Mouse (Mus musculus) stomach, embryonic 16.5 days (tissue): ENCODE measurements around the gene Slc25a45. TPM values are rescaled to one million over a fixed set of nuclear protein-coding genes. Genes with fewer than 3 reads are reported as not detected.
A peak's percentile ranks its signal among the peaks of the same experiment; 100 is the strongest.

Experiments used
- ATAC-seq: fragments of 200-750 bp; cut with Nextera tagmentation; 2 replicates; pipeline ENCODE4 v1.8.0; 2017; ENCODE audit warnings: moderate number of reproducible peaks, moderate TSS enrichment; ENCODE audit not compliant: insufficient read depth, low FRiP score
- H3K27ac ChIP-seq: fragments of 300-500 bp; sonication (generic); 2 replicates; pipeline ENCODE4 v1.5.1; 2014; ENCODE audit warnings: low read length
- H3K27me3 ChIP-seq: fragments of 300-500 bp; sonication (generic); 2 replicates; pipeline ENCODE4 v1.6.1; 2014; ENCODE audit warnings: low read length, control low read depth, mixed read lengths; ENCODE audit not compliant: control insufficient read depth, insufficient read depth
- H3K36me3 ChIP-seq: fragments of 300-500 bp; sonication (generic); 2 replicates; pipeline ENCODE4 v1.6.1; 2014; ENCODE audit warnings: low read length; ENCODE audit not compliant: control insufficient read depth, insufficient read depth
- H3K4me1 ChIP-seq: fragments of 300-500 bp; sonication (generic); 2 replicates; pipeline ENCODE4 v1.6.1; 2014; ENCODE audit warnings: low read length, control low read depth, mixed read lengths; ENCODE audit not compliant: control insufficient read depth, insufficient read depth
- H3K4me2 ChIP-seq: fragments of 300-500 bp; sonication (generic); 2 replicates; pipeline ENCODE4 v1.6.1; 2014; ENCODE audit warnings: low read depth, low read length, mixed read lengths
- H3K4me3 ChIP-seq: fragments of 300-500 bp; sonication (generic); replicated peaks from 2 replicates; pipeline ENCODE4 v1.5.1; 2014; ENCODE audit warnings: mild to moderate bottlenecking, low read length
- H3K9ac ChIP-seq: fragments of 300-500 bp; sonication (generic); 2 replicates; pipeline ENCODE4 v1.6.1; 2014; ENCODE audit warnings: low read length
- H3K9me3 ChIP-seq: fragments of 300-500 bp; sonication (generic); replicated peaks from 2 replicates; pipeline ENCODE4 v1.6.1; 2016; ENCODE audit warnings: low read length, control low read depth; ENCODE audit not compliant: control insufficient read depth
- WGBS: fragments of 180-500 bp; shearing (Covaris S2); extraction: QIAGEN DNeasy Blood & Tissue Kit; methylation state at CpG from one replicate; pipeline ENCODE4 v1.1.7; 2014; 5-methylcytosine and 5-hydroxymethylcytosine counted together
- polyA plus RNA-seq: library from polyadenylated mRNA; unstranded; fragments of >200 nt; fragmentation: Nextera tagmentation; extraction: Ambion mirVana; gene quantifications from 2 replicates; pipeline ENCODE4 v1.2.1, GENCODE M21; 2015

Slc25a45 gene
- polyA plus RNA-seq, 1 experiment from 2014 or later, result 5.1 TPM

- ATAC-seq, result no peak
- H3K4me1 ChIP-seq, result peaks cover 25% of the 10 kb centered on the region
- WGBS, result 66% methylated on average over 6 of the region's 6 CpGs
- H3K27me3 ChIP-seq, result 0 out of 2 replicates have a peak, but pooled peaks cover 3% of the 10 kb centered on the region
- no peaks in the 10 kb centered on the region for H3K9me3 ChIP-seq
- no peak overlapping the region for H3K9ac ChIP-seq
- no peak overlapping the region for H3K4me2 ChIP-seq
- H3K4me3 ChIP-seq, result no peak overlapping the region
- no peak overlapping the region for H3K27ac ChIP-seq
- no peaks in the 10 kb centered on the region for H3K36me3 ChIP-seq
Observed at GRCm38 (mm10) chr19:5928104-5928503, 50.5 kb downstream of the Slc25a45 start.

DNA sequence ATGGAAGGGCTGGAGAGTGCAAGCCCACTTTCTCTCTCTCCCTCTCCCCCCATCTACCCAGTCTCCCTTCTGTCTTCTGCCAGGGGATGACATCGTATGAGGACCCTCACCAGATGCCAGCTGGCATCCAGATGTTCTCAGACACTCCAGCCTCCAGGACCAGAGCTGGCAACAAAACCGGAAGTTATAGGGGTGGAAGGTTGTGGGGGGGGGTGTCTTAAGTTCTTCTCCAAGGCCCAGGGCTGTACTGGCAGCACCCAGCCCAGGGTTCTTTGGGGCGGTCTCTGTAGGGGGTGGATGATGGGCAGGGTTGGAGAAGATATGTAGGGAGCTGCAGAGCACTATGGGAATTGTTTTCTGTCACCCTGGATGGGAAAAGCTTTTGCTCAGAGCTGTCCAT lies 50.9 kb downstream of the Slc25a45 start:
- no peak overlapping the region for H3K4me3 ChIP-seq
- no peaks in the 10 kb centered on the region for H3K9me3 ChIP-seq
- H3K4me2 ChIP-seq, result no peak overlapping the region
- H3K27ac ChIP-seq, result no peak overlapping the region
- H3K27me3 ChIP-seq, result 0 out of 2 replicates have a peak, but pooled peaks cover 3% of the 10 kb centered on the region
- no peak for ATAC-seq
- no peak overlapping the region for H3K9ac ChIP-seq
- no peaks in the 10 kb centered on the region for H3K36me3 ChIP-seq
- WGBS, result 61% methylated on average over 3 of the region's 3 CpGs
- peaks cover 24% of the 10 kb centered on the region for H3K4me1 ChIP-seq

DNA sequence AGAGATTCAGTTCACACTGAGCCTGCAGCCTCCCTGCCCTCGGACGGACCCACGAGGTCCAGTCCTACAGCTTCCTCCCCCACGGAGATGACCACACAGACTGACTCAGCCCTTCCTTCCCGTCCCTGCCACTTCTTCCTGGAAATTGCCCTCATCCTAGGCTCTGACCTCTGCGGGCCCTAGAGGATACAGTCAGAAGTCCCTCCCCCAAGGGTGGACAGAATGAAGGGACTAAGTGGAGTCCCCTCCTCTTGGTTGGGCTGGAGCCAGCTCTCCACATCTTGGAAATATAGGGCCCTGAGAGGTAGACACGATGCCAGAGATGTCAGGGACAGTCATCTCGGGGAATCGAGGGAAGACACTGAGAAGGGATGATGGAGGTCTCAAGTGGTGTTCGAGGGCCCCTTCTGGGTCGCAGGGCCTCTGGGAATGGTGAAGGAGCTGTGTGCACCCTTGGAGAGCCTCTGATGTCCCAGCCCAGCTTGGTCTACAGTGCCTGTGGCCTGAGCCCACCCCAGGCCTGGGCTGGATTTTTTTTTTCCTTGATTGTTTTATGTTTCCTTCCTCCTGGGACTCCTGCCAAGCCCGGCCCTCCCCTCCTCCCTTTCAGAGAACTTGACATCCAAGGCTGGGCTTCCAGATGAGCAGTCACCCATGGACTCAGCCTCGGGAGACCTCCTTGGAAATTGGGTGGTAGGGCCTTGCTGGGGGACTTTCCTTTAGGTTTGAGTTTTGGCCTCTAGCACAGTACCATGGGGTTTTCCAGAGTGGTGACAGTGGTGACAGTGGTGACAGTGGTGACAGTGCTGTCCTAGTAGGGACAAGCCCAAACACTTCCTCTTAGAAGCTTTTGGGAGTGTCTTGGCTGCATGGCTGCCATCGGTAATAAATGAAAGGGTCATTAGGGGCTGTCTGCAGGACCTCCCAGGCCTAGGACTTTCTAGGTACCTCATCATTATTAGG lies 52.3 kb downstream of the Slc25a45 start:
- peak; percentile 59 for ATAC-seq
- H3K9ac ChIP-seq, result peak overlapping the region; percentile 43; the same call in 1 of the 2 replicates
- WGBS, result 49% methylated on average over 14 of the region's 14 CpGs

GRCm38 (mm10) chr19:5935266-5935665 lies 57.7 kb downstream of the Slc25a45 start:
- no peak overlapping the region for H3K4me3 ChIP-seq
- no peaks in the 10 kb centered on the region for H3K36me3 ChIP-seq
- ATAC-seq, result peak; percentile 90
- H3K4me1 ChIP-seq, result peaks cover 46% of the 10 kb centered on the region
- H3K9me3 ChIP-seq, result no peaks in the 10 kb centered on the region
- H3K9ac ChIP-seq, result 0 out of 2 replicates have a peak overlapping the region, but pooled peaks have one; percentile 18
- H3K27ac ChIP-seq, result peak overlapping the region; percentile 91
- WGBS, result 14% methylated on average over 3 of the region's 3 CpGs
- peak overlapping the region; percentile 10; the same call in 1 of the 2 replicates for H3K4me2 ChIP-seq
- no peaks in the 10 kb centered on the region for H3K27me3 ChIP-seq

More for the DNA sequence above, 52.3 kb downstream of the Slc25a45 start:
- Histone ChIP-seq H3K9me3 (no peaks in the 10 kb centered on the region), H3K27me3 (0 out of 2 replicates have a peak, but pooled peaks cover 3% of the 10 kb centered on the region), H3K4me3 (no peak overlapping the region), H3K36me3 (no peaks in the 10 kb centered on the region), H3K27ac (peak overlapping the region; percentile 57), H3K4me2 (no peak overlapping the region), H3K4me1 (peaks cover 24% of the 10 kb centered on the region)

Other genes starting within 250 kb of the Slc25a45 start
- gene Rela, start 240.3 kb upstream of the Slc25a45 start, polyA plus RNA-seq, result 47.9 and 50.3 TPM in 2 replicates
- 17.3 and 18.1 TPM in 2 replicates for gene Sipa1, start 214.1 kb upstream of the Slc25a45 start, polyA plus RNA-seq
- gene Map3k11, start 189.1 kb upstream of the Slc25a45 start, polyA plus RNA-seq, result 20.0 and 20.2 TPM in 2 replicates
- 17.2 and 17.4 TPM in 2 replicates for gene Pcnx3, start 188.9 kb upstream of the Slc25a45 start, polyA plus RNA-seq
- gene Kcnk7, start 173.4 kb upstream of the Slc25a45 start, polyA plus RNA-seq, result 2.0 and 2.2 TPM in 2 replicates
- gene Ehbp1l1, start 151.5 kb upstream of the Slc25a45 start, polyA plus RNA-seq, result 51.2 and 63.2 TPM in 2 replicates
- gene Fam89b, start 148.2 kb upstream of the Slc25a45 start, polyA plus RNA-seq, result 64.6 and 66.5 TPM in 2 replicates
- gene Ltbp3, start 136.9 kb upstream of the Slc25a45 start, polyA plus RNA-seq, result 22.8 and 24.6 TPM in 2 replicates
- gene Scyl1, start 106.4 kb upstream of the Slc25a45 start, polyA plus RNA-seq, result 66.3 and 67.8 TPM in 2 replicates
- gene Frmd8, start 2.5 kb upstream of the Slc25a45 start, polyA plus RNA-seq, result 27.4 and 29.5 TPM in 2 replicates
- 1.7 and 1.8 TPM in 2 replicates for gene Tigd3, start 16.3 kb downstream of the Slc25a45 start, polyA plus RNA-seq
- gene Dpf2, start 35.2 kb downstream of the Slc25a45 start, polyA plus RNA-seq, result 117 and 127 TPM in 2 replicates
- 13.4 and 13.9 TPM in 2 replicates for gene Cdc42ep2, start 47.0 kb downstream of the Slc25a45 start, polyA plus RNA-seq
- 49.6 and 50.4 TPM in 2 replicates for gene Pola2, start 86.4 kb downstream of the Slc25a45 start, polyA plus RNA-seq
- not detected in 2 replicates for gene Slc22a20, start 108.3 kb downstream of the Slc25a45 start, polyA plus RNA-seq
- 22.0 and 22.7 TPM in 2 replicates for gene Capn1, start 138.1 kb downstream of the Slc25a45 start, polyA plus RNA-seq
- 27.5 and 29.2 TPM in 2 replicates for gene Syvn1, start 168.8 kb downstream of the Slc25a45 start, polyA plus RNA-seq
- 63.2 and 65.9 TPM in 2 replicates for gene Mrpl49, start 180.0 kb downstream of the Slc25a45 start, polyA plus RNA-seq
- 635 and 729 TPM in 2 replicates for gene Fau, start 180.0 kb downstream of the Slc25a45 start, polyA plus RNA-seq
- gene Znhit2, start 183.4 kb downstream of the Slc25a45 start, polyA plus RNA-seq, result 25.0 and 26.0 TPM in 2 replicates
- gene Tm7sf2, start 190.6 kb downstream of the Slc25a45 start, polyA plus RNA-seq, result 25.5 and 29.1 TPM in 2 replicates
- 61.8 and 69.0 TPM in 2 replicates for gene Vps51, start 199.4 kb downstream of the Slc25a45 start, polyA plus RNA-seq
- not detected in 2 replicates for gene Tmem262, start 202.2 kb downstream of the Slc25a45 start, polyA plus RNA-seq
- 0.71 and 1.3 TPM in 2 replicates for gene Gm28374, start 204.4 kb downstream of the Slc25a45 start, polyA plus RNA-seq
- gene Zfpl1, start 207.1 kb downstream of the Slc25a45 start, polyA plus RNA-seq, result 62.7 and 70.3 TPM in 2 replicates
- gene Cdca5, start 207.2 kb downstream of the Slc25a45 start, polyA plus RNA-seq, result 29.9 and 31.0 TPM in 2 replicates
- 0.19 TPM in 1 of 2 replicates, not detected in the other for gene AC131692.1, start 216.6 kb downstream of the Slc25a45 start, polyA plus RNA-seq
- 1.2 and 2.9 TPM in 2 replicates for gene Naaladl1, start 228.0 kb downstream of the Slc25a45 start, polyA plus RNA-seq
- gene Sac3d1, start 240.8 kb downstream of the Slc25a45 start, polyA plus RNA-seq, result 23.8 and 25.2 TPM in 2 replicates